Mouse (Mus musculus) right cerebral cortex, postnatal 14 days (tissue): ENCODE data around the gene Chml.

ENCODE experiments used
- DNase-seq: peaks from one replicate; pipeline ENCODE4 v3.0.0; 2022

Gene Chml

GRCm38 (mm10) chr1:175648615-175649014 lies 44.1 kb downstream of the Chml start:
- no peak for DNase-seq

- DNase-seq, result no peak
Measured at GRCm38 (mm10) chr1:175646952-175647351, 45.7 kb downstream of the Chml start.

GRCm38 (mm10) chr1:175643496-175644265 lies 49.0 kb downstream of the Chml start:
- no peak for DNase-seq

GRCm38 (mm10) chr1:175640435-175641150 lies 52.1 kb downstream of the Chml start:
- DNase-seq, result no peak

GRCm38 (mm10) chr1:175639072-175639471 lies 53.6 kb downstream of the Chml start:
- no peak for DNase-seq

GRCm38 (mm10) chr1:175637677-175638076 lies 55.0 kb downstream of the Chml start:
- no peak for DNase-seq

- DNase-seq, result no peak
Measured at GRCm38 (mm10) chr1:175632470-175632869, 60.2 kb downstream of the Chml start.
